Mouse (Mus musculus) bone marrow macrophage, adult 2 months (primary cell): ENCODE results near the gene Tet1.

Experiments used
- CTCF ChIP-seq: IDR thresholded peaks from 2 replicates; pipeline ENCODE4 v1.5.1; 2012; ENCODE audit warnings: low read depth, mild to moderate bottlenecking, low read length, moderate library complexity
- POLR2A ChIP-seq: IDR thresholded peaks from 2 replicates; pipeline ENCODE4 v1.6.1; 2012; ENCODE audit warnings: mild to moderate bottlenecking, low read depth, low read length, borderline replicate concordance

DNA sequence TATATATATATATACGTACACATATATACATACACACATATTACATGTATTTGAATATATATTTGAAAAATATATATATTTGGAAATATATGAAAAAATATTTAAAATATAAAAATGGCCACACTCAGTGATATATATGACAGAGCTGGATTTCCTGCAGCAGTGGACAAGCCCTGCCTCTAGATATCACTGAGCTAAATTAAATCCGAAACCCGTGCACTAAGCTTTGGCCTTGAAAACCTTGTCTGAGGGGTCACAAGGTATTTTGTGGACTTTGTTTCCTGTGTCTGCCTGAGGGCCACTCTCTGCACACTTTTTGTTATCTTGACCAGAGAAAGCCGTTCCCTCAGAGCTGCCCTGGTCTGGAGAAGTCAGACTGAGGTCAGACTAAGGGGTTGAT, 54.2 kb downstream of the Tet1 start:
- TF ChIP-seq POLR2A (no peak), CTCF (no peak)
